Mouse (Mus musculus) embryonic facial prominence, embryonic 12.5 days (tissue): ENCODE results near the gene Cyld. TPM values are rescaled to one million over a fixed set of nuclear protein-coding genes. Genes with fewer than 3 reads are reported as not detected.

ENCODE experiments used
- ATAC-seq: fragments of 200-750 bp; cut with Nextera tagmentation; 2 replicates; pipeline ENCODE4 v1.8.0; 2017; ENCODE audit not compliant: insufficient number of reproducible peaks, insufficient read depth, low FRiP score, low TSS enrichment
- H3K27ac ChIP-seq: fragments of 300-500 bp; sonication (generic); 2 replicates; pipeline ENCODE4 v1.5.1; 2016; ENCODE audit warnings: mild to moderate bottlenecking
- H3K27me3 ChIP-seq: fragments of 300-500 bp; sonication (generic); 2 replicates; pipeline ENCODE4 v1.6.1; 2016; ENCODE audit warnings: mild to moderate bottlenecking, moderate library complexity
- H3K36me3 ChIP-seq: fragments of 300-500 bp; sonication (generic); 2 replicates; pipeline ENCODE4 v1.6.1; 2016; ENCODE audit warnings: mild to moderate bottlenecking
- H3K4me1 ChIP-seq: fragments of 300-500 bp; sonication (generic); 2 replicates; pipeline ENCODE4 v1.6.1; 2016
- H3K4me2 ChIP-seq: fragments of 300-500 bp; sonication (generic); replicated peaks from 2 replicates; pipeline ENCODE4 v1.6.1; 2016; ENCODE audit warnings: mild to moderate bottlenecking, moderate library complexity
- H3K4me3 ChIP-seq: fragments of 300-500 bp; sonication (generic); 2 replicates; pipeline ENCODE4 v1.5.1; 2016; ENCODE audit warnings: mild to moderate bottlenecking
- H3K9ac ChIP-seq: fragments of 300-500 bp; sonication (generic); 2 replicates; pipeline ENCODE4 v1.6.1; 2016; ENCODE audit warnings: mild to moderate bottlenecking, moderate library complexity
- H3K9me3 ChIP-seq: fragments of 300-500 bp; sonication (generic); 2 replicates; pipeline ENCODE4 v1.6.1; 2016; ENCODE audit warnings: mild to moderate bottlenecking, moderate library complexity
- WGBS: fragments of 180-500 bp; shearing (Covaris S2); methylation state at CpG from one replicate; pipeline ENCODE4 v1.1.7; 2016; 5-methylcytosine and 5-hydroxymethylcytosine counted together
- polyA plus RNA-seq: library from polyadenylated mRNA; unstranded; fragments of >200 nt; fragmentation: Nextera tagmentation; extraction: Ambion mirVana; gene quantifications from 2 replicates; pipeline ENCODE4 v1.2.1, GENCODE M21; 2016

The Cyld gene
- polyA plus RNA-seq, 1 experiment from 2014 or later: 14.9 TPM

GRCm38 (mm10) chr8:88670782-88671181 is 26.0 kb upstream of the Cyld start:
- WGBS: 58% methylated on average over 6 of the region's 6 CpGs
- H3K27ac ChIP-seq: 0 out of 2 replicates have a peak overlapping the region, but pooled peaks have one; percentile 31

GRCm38 (mm10) chr8:88671575-88671974 is 25.3 kb upstream of the Cyld start:
- peaks cover 22% of the 10 kb centered on the region for H3K4me1 ChIP-seq
- H3K36me3 ChIP-seq: no peaks in the 10 kb centered on the region
- no peak for ATAC-seq
- no peak overlapping the region for H3K4me3 ChIP-seq
- no peak overlapping the region for H3K4me2 ChIP-seq
- WGBS: 67% methylated on average over 10 of the region's 10 CpGs
- no peak overlapping the region for H3K9ac ChIP-seq
- no peaks in the 10 kb centered on the region for H3K27me3 ChIP-seq
- H3K27ac ChIP-seq: 0 out of 2 replicates have a peak overlapping the region, but pooled peaks have one; percentile 31
- no peaks in the 10 kb centered on the region for H3K9me3 ChIP-seq

More at GRCm38 (mm10) chr8:88670782-88671181, 26.0 kb upstream of the Cyld start:
- no peak for ATAC-seq
- Histone ChIP-seq H3K4me1 (peaks cover 22% of the 10 kb centered on the region), H3K4me3 (no peak overlapping the region), H3K27me3 (no peaks in the 10 kb centered on the region), H3K4me2 (no peak overlapping the region), H3K9ac (no peak overlapping the region), H3K36me3 (no peaks in the 10 kb centered on the region), H3K9me3 (no peaks in the 10 kb centered on the region)

- H3K36me3 ChIP-seq: no peaks in the 10 kb centered on the region
- peaks cover 15% of the 10 kb centered on the region for H3K4me1 ChIP-seq
- H3K4me3 ChIP-seq: no peak overlapping the region
- no peak overlapping the region for H3K9ac ChIP-seq
- no peak overlapping the region for H3K4me2 ChIP-seq
- H3K9me3 ChIP-seq: no peaks in the 10 kb centered on the region
- 81% methylated on average over 5 of the region's 5 CpGs for WGBS
- no peaks in the 10 kb centered on the region for H3K27me3 ChIP-seq
- ATAC-seq: no peak
- H3K27ac ChIP-seq: no peak overlapping the region
Observed at GRCm38 (mm10) chr8:88673859-88674258, 23.0 kb upstream of the Cyld start.

- 85% methylated on average over 12 of the region's 12 CpGs for WGBS
Observed at GRCm38 (mm10) chr8:88675372-88676165, 21.3 kb upstream of the Cyld start.

GRCm38 (mm10) chr8:88677071-88677470 is 19.8 kb upstream of the Cyld start:
- 63% methylated on average over 8 of the region's 8 CpGs for WGBS
- Histone ChIP-seq H3K4me1 (no peaks in the 10 kb centered on the region), H3K4me3 (no peak overlapping the region), H3K36me3 (no peaks in the 10 kb centered on the region), H3K4me2 (no peak overlapping the region), H3K27me3 (no peaks in the 10 kb centered on the region), H3K9me3 (no peaks in the 10 kb centered on the region), H3K9ac (no peak overlapping the region), H3K27ac (0 out of 2 replicates have a peak overlapping the region, but pooled peaks have one; percentile 7)
- ATAC-seq: no peak

More at GRCm38 (mm10) chr8:88675372-88676165, 21.3 kb upstream of the Cyld start:
- Histone ChIP-seq H3K9me3 (no peaks in the 10 kb centered on the region), H3K4me1 (peaks cover 9% of the 10 kb centered on the region; the same call in 1 of the 2 replicates), H3K27me3 (no peaks in the 10 kb centered on the region), H3K4me2 (no peak overlapping the region), H3K27ac (no peak overlapping the region), H3K36me3 (no peaks in the 10 kb centered on the region), H3K4me3 (no peak overlapping the region), H3K9ac (no peak overlapping the region)
- ATAC-seq: no peak

- Histone ChIP-seq H3K4me3 (no peak overlapping the region), H3K4me2 (no peak overlapping the region), H3K27me3 (no peaks in the 10 kb centered on the region), H3K27ac (no peak overlapping the region), H3K4me1 (no peaks in the 10 kb centered on the region), H3K9ac (no peak overlapping the region), H3K9me3 (no peaks in the 10 kb centered on the region), H3K36me3 (no peaks in the 10 kb centered on the region)
- ATAC-seq: no peak
- 89% methylated on average over 2 of the region's 2 CpGs for WGBS
Observed at GRCm38 (mm10) chr8:88680566-88680965, 16.3 kb upstream of the Cyld start.

- Histone ChIP-seq H3K4me1 (0 out of 2 replicates have a peak, but pooled peaks cover under 1% of the 10 kb centered on the region), H3K9ac (no peak overlapping the region), H3K27me3 (no peaks in the 10 kb centered on the region), H3K4me3 (no peak overlapping the region), H3K27ac (no peak overlapping the region), H3K36me3 (no peaks in the 10 kb centered on the region), H3K4me2 (no peak overlapping the region), H3K9me3 (no peaks in the 10 kb centered on the region)
- ATAC-seq: no peak
- WGBS: 82% methylated on average over 8 of the region's 8 CpGs
Observed at GRCm38 (mm10) chr8:88681046-88681445, 15.8 kb upstream of the Cyld start.

- no peak overlapping the region for H3K4me3 ChIP-seq
- H3K9ac ChIP-seq: no peak overlapping the region
- H3K4me2 ChIP-seq: no peak overlapping the region
- H3K9me3 ChIP-seq: no peaks in the 10 kb centered on the region
- H3K27me3 ChIP-seq: no peaks in the 10 kb centered on the region
- 0 out of 2 replicates have a peak, but pooled peaks cover 3% of the 10 kb centered on the region for H3K4me1 ChIP-seq
- no peak overlapping the region for H3K27ac ChIP-seq
- no peak for ATAC-seq
- 84% methylated on average over 7 of the region's 7 CpGs for WGBS
- H3K36me3 ChIP-seq: no peaks in the 10 kb centered on the region
Observed at GRCm38 (mm10) chr8:88683656-88684289, 13.1 kb upstream of the Cyld start.

- Histone ChIP-seq H3K27me3 (no peaks in the 10 kb centered on the region), H3K36me3 (no peaks in the 10 kb centered on the region), H3K4me3 (no peak overlapping the region), H3K9ac (no peak overlapping the region), H3K27ac (no peak overlapping the region), H3K4me2 (no peak overlapping the region), H3K9me3 (no peaks in the 10 kb centered on the region), H3K4me1 (peaks cover 5% of the 10 kb centered on the region; the same call in 1 of the 2 replicates)
- no peak for ATAC-seq
- WGBS: 62% methylated on average over 9 of the region's 9 CpGs
Observed at GRCm38 (mm10) chr8:88686226-88686905, 10.5 kb upstream of the Cyld start.

- no peak for ATAC-seq
- H3K4me3 ChIP-seq: no peak overlapping the region
- H3K4me1 ChIP-seq: peaks cover 10% of the 10 kb centered on the region
- 81% methylated on average over 8 of the region's 8 CpGs for WGBS
- H3K4me2 ChIP-seq: no peak overlapping the region
- no peaks in the 10 kb centered on the region for H3K9me3 ChIP-seq
- no peak overlapping the region for H3K9ac ChIP-seq
- no peaks in the 10 kb centered on the region for H3K27me3 ChIP-seq
- no peak overlapping the region for H3K27ac ChIP-seq
- no peaks in the 10 kb centered on the region for H3K36me3 ChIP-seq
Observed at GRCm38 (mm10) chr8:88686906-88687235, 10.0 kb upstream of the Cyld start.

- H3K36me3 ChIP-seq: no peaks in the 10 kb centered on the region
- no peak for ATAC-seq
- WGBS: 71% methylated on average over 6 of the region's 6 CpGs
Observed at GRCm38 (mm10) chr8:88689151-88689550, 7.7 kb upstream of the Cyld start.

More at GRCm38 (mm10) chr8:88689151-88689550, 7.7 kb upstream of the Cyld start:
- no peak overlapping the region for H3K4me3 ChIP-seq
- no peaks in the 10 kb centered on the region for H3K27me3 ChIP-seq
- no peak overlapping the region for H3K9ac ChIP-seq
- no peak overlapping the region for H3K4me2 ChIP-seq
- peaks cover 14% of the 10 kb centered on the region for H3K4me1 ChIP-seq
- no peaks in the 10 kb centered on the region for H3K9me3 ChIP-seq
- no peak overlapping the region for H3K27ac ChIP-seq
